Mouse (Mus musculus) neural tube, embryonic 11.5 days (tissue): Measurements from ENCODE around the gene Map4k4. TPM values are rescaled to one million over a fixed set of nuclear protein-coding genes. Genes with fewer than 3 reads are reported as not detected.

Experiments used
- ATAC-seq: fragments of 200-750 bp; cut with Nextera tagmentation; 2 replicates; pipeline ENCODE4 v1.8.0; 2017; ENCODE audit warnings: moderate number of reproducible peaks, mild to moderate bottlenecking, moderate TSS enrichment, moderate library complexity; ENCODE audit not compliant: insufficient read depth, low FRiP score, low TSS enrichment
- DNase-seq: peaks from one replicate; pipeline ENCODE4 v3.0.0-alpha.2; 2015; ENCODE audit warnings: low spot score
- H3K27ac ChIP-seq: fragments of 300-500 bp; sonication (generic); 2 replicates; pipeline ENCODE4 v1.5.1; 2014; ENCODE audit warnings: low read depth, mild to moderate bottlenecking, low read length
- H3K27me3 ChIP-seq: fragments of 300-500 bp; sonication (generic); 2 replicates; pipeline ENCODE4 v1.6.1; 2014; ENCODE audit warnings: mild to moderate bottlenecking, low read length, mixed read lengths; ENCODE audit not compliant: control insufficient read depth, insufficient read depth
- H3K36me3 ChIP-seq: fragments of 300-500 bp; sonication (generic); 2 replicates; pipeline ENCODE4 v1.6.1; 2014; ENCODE audit warnings: mild to moderate bottlenecking, low read length, moderate library complexity, mixed read lengths; ENCODE audit not compliant: control insufficient read depth, insufficient read depth
- H3K4me1 ChIP-seq: fragments of 300-500 bp; sonication (generic); 2 replicates; pipeline ENCODE4 v1.6.1; 2014; ENCODE audit warnings: low read length, mixed read lengths; ENCODE audit not compliant: control insufficient read depth, insufficient read depth
- H3K4me2 ChIP-seq: fragments of 300-500 bp; sonication (generic); 2 replicates; pipeline ENCODE4 v1.6.1; 2014; ENCODE audit warnings: low read depth, mild to moderate bottlenecking, moderate library complexity
- H3K4me3 ChIP-seq: fragments of 300-500 bp; sonication (generic); 2 replicates; pipeline ENCODE4 v1.5.1; 2014; ENCODE audit warnings: low read depth, low read length
- H3K9ac ChIP-seq: fragments of 300-500 bp; sonication (generic); 2 replicates; pipeline ENCODE4 v1.6.1; 2014; ENCODE audit warnings: mild to moderate bottlenecking, low read length
- H3K9me3 ChIP-seq: fragments of 300-500 bp; sonication (generic); 2 replicates; pipeline ENCODE4 v1.6.1; 2016; ENCODE audit warnings: low read length; ENCODE audit not compliant: control insufficient read depth
- WGBS: fragments of 180-500 bp; shearing (Covaris S2); extraction: QIAGEN DNeasy Blood & Tissue Kit; methylation state at CpG from one replicate; pipeline ENCODE4 v1.1.7; 2014; 5-methylcytosine and 5-hydroxymethylcytosine counted together
- polyA plus RNA-seq: library from polyadenylated mRNA; unstranded; fragments of >200 nt; fragmentation: Nextera tagmentation; extraction: Ambion mirVana; gene quantifications from 2 replicates; pipeline ENCODE4 v1.2.1, GENCODE M21; 2014

The Map4k4 gene
- polyA plus RNA-seq, 1 experiment from 2014 or later, result 39.4 TPM

DNA sequence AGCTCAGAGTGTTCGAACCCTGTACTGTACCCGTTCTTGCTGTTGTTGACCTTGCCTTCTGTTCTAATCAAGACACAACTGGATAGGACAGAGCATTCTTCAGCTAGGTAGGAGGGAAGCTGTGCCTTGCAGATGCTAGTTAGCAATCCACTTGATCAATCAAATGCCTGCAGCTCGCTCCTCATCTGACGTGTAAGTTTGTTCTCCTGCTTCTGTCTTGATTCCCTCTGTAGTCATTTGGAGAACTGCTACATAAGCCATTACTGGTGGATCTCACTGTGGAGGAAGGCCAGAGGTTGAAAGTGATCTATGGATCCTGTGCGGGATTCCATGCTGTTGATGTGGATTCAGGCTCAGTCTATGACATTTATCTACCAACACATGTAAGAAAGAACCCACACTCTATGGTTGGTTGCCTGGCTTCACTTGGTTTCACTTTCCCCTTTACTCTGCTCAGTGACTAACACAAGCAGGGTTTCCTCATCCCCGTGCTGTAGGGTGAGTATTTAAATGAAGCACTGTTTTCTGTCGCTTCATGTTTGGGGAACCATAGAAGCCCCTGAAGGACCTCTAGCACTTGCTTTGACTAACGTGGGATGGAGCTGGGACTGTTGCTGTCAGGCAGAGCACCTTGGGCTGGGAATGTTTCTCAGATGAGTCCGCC, 121.9 kb downstream of the Map4k4 start:
- Histone ChIP-seq H3K27ac (no peak overlapping the region), H3K4me3 (no peak overlapping the region), H3K9ac (no peak overlapping the region), H3K4me1 (no peaks in the 10 kb centered on the region), H3K36me3 (peaks cover 30% of the 10 kb centered on the region), H3K9me3 (no peaks in the 10 kb centered on the region), H3K27me3 (no peaks in the 10 kb centered on the region), H3K4me2 (no peak overlapping the region)
- 95% methylated on average over 9 of the region's 9 CpGs for WGBS
- DNase-seq (no peak), ATAC-seq (no peak)

DNA sequence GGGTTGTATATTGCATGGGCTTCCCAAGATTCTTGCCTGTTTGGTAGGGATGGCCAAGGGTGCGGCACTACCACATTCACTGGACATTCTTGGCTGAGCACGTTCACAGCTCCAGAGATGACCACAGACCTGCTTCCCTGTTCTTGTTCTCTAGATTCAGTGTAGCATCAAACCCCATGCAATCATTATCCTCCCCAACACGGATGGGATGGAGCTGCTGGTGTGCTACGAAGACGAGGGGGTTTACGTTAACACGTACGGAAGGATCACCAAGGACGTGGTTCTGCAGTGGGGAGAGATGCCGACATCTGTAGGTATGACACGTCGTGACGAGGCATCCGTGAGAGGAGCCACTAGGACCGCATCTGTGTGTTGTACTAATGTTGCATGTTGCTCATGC, 122.5 kb downstream of the Map4k4 start:
- no peaks in the 10 kb centered on the region for H3K27me3 ChIP-seq
- no peaks in the 10 kb centered on the region for H3K9me3 ChIP-seq
- peaks cover 27% of the 10 kb centered on the region for H3K36me3 ChIP-seq
- no peak overlapping the region for H3K4me2 ChIP-seq
- H3K27ac ChIP-seq, result no peak overlapping the region
- ATAC-seq (no peak), DNase-seq (no peak)
- WGBS, result 96% methylated on average over 15 of the region's 15 CpGs
- no peak overlapping the region for H3K9ac ChIP-seq
- H3K4me1 ChIP-seq, result no peaks in the 10 kb centered on the region
- no peak overlapping the region for H3K4me3 ChIP-seq

DNA sequence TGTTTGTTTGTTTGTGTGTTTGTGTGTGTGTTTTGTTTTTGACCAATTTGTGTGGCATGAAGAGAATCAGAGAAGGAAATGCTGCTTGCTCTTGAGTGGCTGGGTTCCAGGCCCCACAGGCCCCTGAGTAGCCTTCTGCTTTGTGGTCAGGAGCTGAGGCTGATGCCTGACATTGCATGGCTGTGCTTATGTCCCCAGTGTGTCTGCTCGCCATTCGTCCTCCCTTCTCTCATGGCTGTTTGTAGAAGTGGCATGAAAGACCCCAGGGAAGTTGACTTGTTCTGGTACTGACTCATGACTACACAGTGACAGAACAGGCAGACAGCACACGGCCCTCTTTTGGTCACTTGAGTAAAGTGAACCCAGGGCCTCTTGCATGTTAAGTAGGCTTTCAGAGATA, 123.0 kb downstream of the Map4k4 start:
- WGBS, result 84% methylated on average over 3 of the region's 3 CpGs
- no peaks in the 10 kb centered on the region for H3K4me1 ChIP-seq
- no peak overlapping the region for H3K4me2 ChIP-seq
- H3K4me3 ChIP-seq, result no peak overlapping the region
- no peak overlapping the region for H3K27ac ChIP-seq
- no peaks in the 10 kb centered on the region for H3K9me3 ChIP-seq
- H3K27me3 ChIP-seq, result no peaks in the 10 kb centered on the region
- ATAC-seq (no peak), DNase-seq (no peak)
- H3K36me3 ChIP-seq, result peaks cover 27% of the 10 kb centered on the region
- H3K9ac ChIP-seq, result no peak overlapping the region

DNA sequence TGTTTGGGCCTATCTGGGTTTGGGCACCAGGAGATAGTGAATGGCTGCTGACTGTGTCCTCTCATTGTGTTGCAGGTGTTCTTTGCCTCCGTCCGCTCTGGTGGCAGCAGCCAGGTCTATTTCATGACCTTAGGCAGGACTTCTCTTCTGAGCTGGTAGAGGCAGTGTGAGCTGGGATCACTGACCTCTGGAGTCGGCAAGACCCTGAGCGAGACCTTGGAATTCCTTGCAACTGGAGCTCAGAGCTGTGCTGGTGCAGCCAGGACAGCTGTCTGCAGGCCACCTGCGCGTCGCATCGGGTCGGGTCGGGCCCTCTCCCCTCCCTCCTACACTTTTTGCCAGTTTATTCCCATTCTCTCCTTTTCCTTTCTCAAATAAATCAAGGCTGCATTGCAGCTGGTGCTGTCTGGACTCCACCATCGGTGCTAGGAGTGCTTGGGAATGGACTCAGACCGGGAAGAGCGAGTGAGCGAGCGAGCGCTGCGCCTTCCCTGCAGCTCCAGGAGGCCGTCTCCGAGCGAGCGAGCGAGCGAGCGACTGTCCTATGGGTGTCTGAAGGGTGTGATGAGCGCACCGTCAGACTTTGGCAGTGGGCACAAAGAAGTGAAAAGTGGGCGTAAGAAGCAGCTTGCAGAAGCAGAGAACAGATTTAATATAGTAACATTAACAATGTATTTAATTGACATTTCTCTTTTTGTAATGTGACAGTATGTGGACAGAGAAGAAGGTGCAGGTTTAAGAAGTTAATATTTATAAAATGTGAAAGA, 124.0 kb downstream of the Map4k4 start:
- Histone ChIP-seq H3K9ac (no peak overlapping the region), H3K9me3 (no peaks in the 10 kb centered on the region), H3K4me2 (no peak overlapping the region), H3K27ac (no peak overlapping the region), H3K4me1 (no peaks in the 10 kb centered on the region), H3K27me3 (no peaks in the 10 kb centered on the region), H3K4me3 (no peak overlapping the region), H3K36me3 (peaks cover 27% of the 10 kb centered on the region)
- DNase-seq (no peak), ATAC-seq (no peak)
- WGBS, result 93% methylated on average over 27 of the region's 27 CpGs

DNA sequence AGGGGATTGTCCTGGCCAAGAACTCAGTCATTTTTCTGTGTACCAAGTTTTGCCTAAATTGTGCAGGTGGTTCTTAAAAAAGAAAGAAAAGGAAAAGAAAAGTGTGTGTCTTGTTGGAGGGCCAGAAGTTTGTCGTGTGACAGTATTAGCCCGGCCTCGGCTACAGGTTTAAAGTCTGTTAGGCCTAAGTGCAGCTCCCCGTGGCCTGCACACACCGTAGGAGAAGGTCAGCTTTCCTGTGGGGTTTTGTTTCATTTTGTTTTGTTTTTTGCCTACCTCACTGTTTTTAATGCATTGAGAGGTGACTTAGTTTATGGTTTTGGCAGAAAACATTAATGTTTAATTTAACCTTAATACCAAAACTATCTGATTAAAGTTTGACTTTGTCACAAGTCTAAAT, 124.7 kb downstream of the Map4k4 start:
- H3K36me3 ChIP-seq, result peaks cover 27% of the 10 kb centered on the region
- WGBS, result 90% methylated on average over 5 of the region's 5 CpGs
- no peak for ATAC-seq

DNA sequence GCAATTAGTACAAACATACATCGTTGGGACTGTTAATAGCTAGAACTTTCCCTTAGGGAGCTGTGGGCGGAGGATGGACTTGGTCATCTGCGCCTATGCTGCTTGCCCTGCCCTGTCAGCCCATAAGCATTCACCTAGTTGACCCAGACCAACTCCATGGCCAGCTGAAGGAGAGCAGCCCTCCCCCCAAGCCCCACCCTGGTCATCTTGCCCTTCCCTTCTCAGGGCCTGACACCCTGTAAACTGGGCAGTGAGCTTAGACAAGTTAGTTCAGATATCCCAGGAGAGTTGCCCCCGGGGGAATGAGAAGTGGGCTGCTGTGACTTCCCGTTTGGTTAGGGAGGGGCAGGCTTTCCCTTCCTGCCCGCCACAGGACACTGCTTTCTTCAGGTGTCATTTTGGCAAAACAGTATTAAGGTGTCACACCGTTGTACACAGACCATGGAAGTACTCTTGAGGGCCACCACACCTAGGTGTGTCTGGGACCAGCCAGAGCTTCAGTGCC, 126.5 kb downstream of the Map4k4 start:
- Histone ChIP-seq H3K9me3 (no peaks in the 10 kb centered on the region), H3K4me2 (no peak overlapping the region), H3K27ac (no peak overlapping the region), H3K4me3 (no peak overlapping the region), H3K36me3 (peaks cover 27% of the 10 kb centered on the region), H3K9ac (no peak overlapping the region), H3K4me1 (no peaks in the 10 kb centered on the region), H3K27me3 (no peaks in the 10 kb centered on the region)
- no peak for ATAC-seq
- no peak for DNase-seq
- WGBS, result 89% methylated on average over 7 of the region's 7 CpGs

More for the DNA sequence above, 124.7 kb downstream of the Map4k4 start:
- Histone ChIP-seq H3K4me3 (no peak overlapping the region), H3K27me3 (no peaks in the 10 kb centered on the region), H3K27ac (no peak overlapping the region), H3K4me1 (no peaks in the 10 kb centered on the region), H3K9me3 (no peaks in the 10 kb centered on the region), H3K9ac (no peak overlapping the region), H3K4me2 (no peak overlapping the region)
- no peak for DNase-seq

DNA sequence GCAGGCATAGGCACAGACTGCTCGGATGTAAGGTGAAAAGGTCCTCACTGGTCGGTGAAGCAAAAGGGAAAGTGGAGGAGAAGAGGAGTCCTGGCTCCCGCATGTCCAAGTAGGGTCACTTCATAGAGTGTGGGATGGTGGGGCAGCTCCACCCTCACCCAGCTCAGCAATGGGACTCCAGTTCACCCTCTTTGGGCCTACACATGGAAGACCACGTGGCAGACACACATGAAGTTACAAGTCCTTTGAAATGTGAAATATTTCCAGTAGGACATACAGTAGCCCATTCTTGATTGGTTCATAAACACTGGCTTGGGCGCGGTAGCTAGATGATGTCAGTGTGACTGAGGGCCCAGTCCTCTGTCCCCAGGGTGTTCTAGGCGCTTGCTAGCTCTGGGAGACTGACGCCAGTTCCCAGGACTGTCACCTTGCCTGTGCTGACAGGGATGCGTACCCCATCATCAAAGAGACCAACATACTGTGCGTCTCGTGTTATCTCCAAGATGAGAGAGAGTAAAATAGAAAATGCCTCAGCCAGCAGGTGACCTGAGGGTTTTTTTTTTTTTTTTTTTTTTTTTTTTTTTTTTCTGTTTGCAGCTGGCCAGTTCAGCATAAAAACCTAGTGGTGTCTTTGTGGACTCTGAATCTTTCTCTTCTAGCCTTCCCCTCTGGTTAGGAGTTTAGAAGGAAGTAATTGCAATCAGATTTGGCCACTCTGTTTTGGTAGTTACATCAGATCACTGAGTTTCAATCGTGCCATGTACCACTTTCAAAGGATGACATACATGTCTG, 127.7 kb downstream of the Map4k4 start:
- peaks cover 17% of the 10 kb centered on the region for H3K36me3 ChIP-seq
- no peaks in the 10 kb centered on the region for H3K4me1 ChIP-seq
- no peaks in the 10 kb centered on the region for H3K27me3 ChIP-seq
- H3K9ac ChIP-seq, result no peak overlapping the region
- no peaks in the 10 kb centered on the region for H3K9me3 ChIP-seq
- H3K4me2 ChIP-seq, result no peak overlapping the region
- no peak overlapping the region for H3K4me3 ChIP-seq
- ATAC-seq, result no peak
- no peak overlapping the region for H3K27ac ChIP-seq
- 85% methylated on average over 12 of the region's 12 CpGs for WGBS
- DNase-seq, result no peak

DNA sequence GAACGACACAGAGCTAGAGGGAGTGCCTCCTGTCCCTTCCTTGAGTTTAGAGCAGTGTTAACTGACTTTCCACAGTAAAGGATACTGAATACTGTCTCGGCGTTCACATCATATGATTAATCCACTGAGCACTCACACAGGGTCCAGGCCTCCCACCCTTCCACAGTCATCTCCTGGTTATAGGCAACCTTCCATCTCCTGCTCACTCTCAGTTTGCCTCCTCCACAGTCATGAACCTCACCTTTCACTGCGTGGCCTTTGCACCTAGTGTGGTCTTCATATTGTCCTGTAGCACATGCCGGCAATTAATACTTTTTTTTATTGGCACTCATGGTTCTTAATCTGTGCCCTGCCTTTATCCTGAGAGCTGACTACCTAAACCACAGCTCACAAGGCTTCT, 128.9 kb downstream of the Map4k4 start:
- ATAC-seq, result no peak
- H3K4me3 ChIP-seq, result no peak overlapping the region
- 96% methylated on average over 5 of the region's 5 CpGs for WGBS
- H3K9me3 ChIP-seq, result no peaks in the 10 kb centered on the region
- no peaks in the 10 kb centered on the region for H3K27me3 ChIP-seq
- H3K27ac ChIP-seq, result no peak overlapping the region
- peaks cover 10% of the 10 kb centered on the region for H3K36me3 ChIP-seq
- H3K9ac ChIP-seq, result no peak overlapping the region
- DNase-seq, result no peak
- H3K4me1 ChIP-seq, result no peaks in the 10 kb centered on the region
- H3K4me2 ChIP-seq, result no peak overlapping the region
